Mouse (Mus musculus): ENCODE measurements at regions not wholly inside any gene's neighbourhood (a gene's known extent, or its start where the extent isn't known, plus 50 kb on each side); places are given as distances from the start of the nearest gene placed in this dataset.
A peak's percentile ranks its signal among the peaks of the same experiment; 100 is the strongest.
"Not testable (repeated sequence)": the region's sequence is repeated elsewhere in the genome, so short reads cannot be mapped to it uniquely, and the experiment has no call there.

GRCm38 (mm10) chr17:3006662-3007061 lies 108.1 kb upstream of the Scaf8 start:
- peak in 1 of 2 experiments; percentile 4 for DNase-seq (ENCODE audit: low spot score in 2 of 2)

GRCm38 (mm10) chr17:3007234-3007633 lies 107.5 kb upstream of the Scaf8 start:
- peak in 1 of 2 experiments; percentile 2 for DNase-seq (ENCODE audit: low spot score in 2 of 2)

DNA sequence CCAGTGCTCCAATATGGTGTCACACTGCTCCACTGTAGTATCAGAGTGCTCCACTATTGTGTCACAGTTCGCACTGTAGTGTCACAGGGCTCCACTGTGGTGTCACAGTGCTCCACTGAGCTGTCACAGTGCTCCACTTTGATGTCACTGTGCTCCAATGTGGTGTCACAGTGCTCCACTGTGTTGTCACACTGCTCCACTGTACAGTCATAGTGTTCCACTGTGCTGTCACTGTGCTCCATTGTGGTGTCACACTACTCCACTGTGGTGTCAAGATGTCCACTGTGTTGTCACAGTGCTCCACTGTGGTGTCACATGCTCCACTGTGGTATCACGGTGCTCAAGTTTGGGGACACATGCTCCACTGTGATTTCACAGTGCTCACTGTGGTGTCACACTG lies 104.8 kb upstream of the Scaf8 start:
- DNase-seq (ENCODE audit: low spot score in 2 of 2) = peak in 1 of 2 experiments; percentile 3

GRCm38 (mm10) chr17:3012045-3012444 lies 102.7 kb upstream of the Scaf8 start:
- DNase-seq (ENCODE audit: low spot score in 2 of 2) = no peak

- peak in 1 of 2 experiments; percentile 3 for DNase-seq (ENCODE audit: low spot score in 2 of 2)
Observed at GRCm38 (mm10) chr17:3019631-3020391, 95.0 kb upstream of the Scaf8 start.

DNA sequence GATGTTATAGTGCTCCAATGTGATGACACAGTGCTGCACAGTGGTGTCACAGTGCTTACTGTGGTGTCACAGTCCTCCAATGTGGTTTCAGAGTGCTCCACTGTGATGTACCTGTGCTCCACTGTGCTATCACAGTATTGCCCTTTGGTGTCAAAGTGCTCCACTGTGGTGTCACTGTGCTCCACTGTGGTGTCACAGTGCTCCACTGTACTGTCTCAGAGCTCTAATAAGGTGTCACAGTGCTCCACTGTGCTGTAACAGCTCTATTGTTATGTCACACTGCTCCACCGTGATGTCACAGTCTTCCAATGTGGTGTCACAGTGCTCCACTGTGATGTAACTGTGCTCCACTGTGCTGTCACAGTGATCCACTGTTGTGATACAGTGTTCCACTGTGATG lies 94.4 kb upstream of the Scaf8 start:
- peak in 1 of 2 experiments; percentile 3 for DNase-seq (ENCODE audit: low spot score in 2 of 2)

- DNase-seq (ENCODE audit: low spot score in 2 of 2) = peak in 1 of 2 experiments; percentile 3
Observed at GRCm38 (mm10) chr17:3022245-3022935, 92.4 kb upstream of the Scaf8 start.

- not testable (repeated sequence) for DNase-seq (ENCODE audit: low spot score in 2 of 2)
Observed at GRCm38 (mm10) chr17:3022936-3023247, 91.9 kb upstream of the Scaf8 start.

DNA sequence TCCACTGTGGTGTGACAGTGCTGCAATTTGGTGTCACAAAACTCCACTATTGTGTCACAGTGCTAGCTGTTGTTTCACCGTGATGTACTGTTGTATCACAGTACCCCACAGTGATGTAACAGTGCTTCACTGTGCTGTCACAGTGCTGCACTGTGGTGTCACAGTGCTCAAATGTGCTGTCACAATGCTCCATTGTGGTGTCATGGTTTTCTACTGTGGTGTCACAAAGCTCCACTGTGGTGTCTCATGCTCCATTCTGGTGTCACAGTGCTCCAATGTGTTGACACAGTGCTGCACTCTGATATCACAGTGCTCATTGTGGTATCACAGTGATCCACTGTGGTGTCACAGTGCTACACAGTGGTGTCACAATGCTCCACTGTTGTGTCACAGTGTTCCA lies 91.3 kb upstream of the Scaf8 start:
- DNase-seq (ENCODE audit: low spot score in 2 of 2) = peak in 1 of 2 experiments; percentile 3

DNA sequence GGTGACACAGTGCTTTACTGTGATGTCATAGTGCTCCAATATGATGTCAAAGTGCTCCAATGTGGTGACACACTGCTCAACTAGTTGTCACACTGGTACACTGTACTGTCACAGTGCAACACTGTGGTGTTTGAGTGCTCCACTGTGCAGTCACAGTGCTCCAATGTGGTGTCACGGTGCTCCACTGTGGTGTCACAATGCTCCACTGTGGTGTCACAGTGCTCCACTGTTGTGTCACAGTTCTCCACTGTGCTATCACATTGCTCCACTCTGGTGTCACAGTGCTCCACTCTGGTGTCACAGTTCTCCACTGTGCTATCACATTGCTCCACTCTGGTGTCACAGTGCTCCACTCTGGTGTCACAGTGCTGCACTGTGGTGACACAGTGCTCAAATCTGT lies 87.9 kb upstream of the Scaf8 start:
- peak in 1 of 2 experiments; percentile 5 for DNase-seq (ENCODE audit: low spot score in 2 of 2)

- DNase-seq (ENCODE audit: low spot score in 2 of 2) = no peak
Observed at GRCm38 (mm10) chr17:3027376-3027775, 87.4 kb upstream of the Scaf8 start.

DNA sequence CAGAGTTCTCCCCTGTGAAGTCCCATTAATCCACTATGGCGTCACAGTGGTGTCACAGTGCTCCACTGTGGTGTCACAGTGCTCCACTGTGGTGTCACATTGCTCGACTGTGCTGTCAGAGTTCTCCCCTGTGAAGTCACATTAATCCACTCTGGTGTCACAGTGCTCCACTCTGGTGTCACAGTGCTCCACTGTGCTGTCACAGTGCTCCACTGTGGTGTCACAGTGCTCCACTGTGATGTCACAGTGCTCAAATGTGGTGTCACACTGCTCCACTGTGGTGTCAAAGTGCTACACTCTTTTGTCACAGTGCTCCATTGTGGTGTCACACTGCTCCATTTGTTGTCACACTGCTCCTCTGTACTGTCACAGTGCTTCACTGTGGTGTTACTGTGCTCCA lies 85.0 kb upstream of the Scaf8 start:
- DNase-seq (ENCODE audit: low spot score in 2 of 2) = not testable (repeated sequence)

GRCm38 (mm10) chr17:3035099-3035498 lies 79.7 kb upstream of the Scaf8 start:
- no peak for DNase-seq (ENCODE audit: low spot score in 2 of 2)

- DNase-seq (ENCODE audit: low spot score in 2 of 2) = no peak
Observed at GRCm38 (mm10) chr17:3037145-3037870, 77.5 kb upstream of the Scaf8 start.

DNA sequence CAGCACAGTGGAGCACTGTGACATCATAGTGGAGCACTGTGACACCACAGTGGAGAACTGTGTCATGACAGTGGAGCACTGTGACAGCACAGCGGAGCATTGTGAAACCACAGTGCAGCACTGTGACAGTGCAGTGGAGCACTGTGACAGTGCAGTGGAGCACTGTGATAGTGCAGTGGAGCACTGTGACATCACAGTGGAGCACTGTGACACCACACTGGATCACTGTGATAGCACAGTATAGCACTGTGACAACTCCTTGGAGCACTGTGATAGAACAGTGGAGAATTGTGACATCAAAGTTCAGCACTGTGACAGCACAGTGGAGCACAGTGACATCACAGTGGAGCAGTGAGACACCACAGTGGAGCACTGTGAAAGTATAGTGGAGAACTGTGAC lies 76.7 kb upstream of the Scaf8 start:
- no peak for DNase-seq (ENCODE audit: low spot score in 2 of 2)

- not testable (repeated sequence) for DNase-seq (ENCODE audit: low spot score in 2 of 2)
Observed at GRCm38 (mm10) chr17:3044520-3044919, 70.3 kb upstream of the Scaf8 start.

GRCm38 (mm10) chr17:3053859-3054258 lies 60.9 kb upstream of the Scaf8 start:
- DNase-seq (ENCODE audit: low spot score in 2 of 2) = not testable (repeated sequence)

GRCm38 (mm10) chr17:3054848-3055247 lies 59.9 kb upstream of the Scaf8 start:
- not testable (repeated sequence) for DNase-seq (ENCODE audit: low spot score in 2 of 2)

GRCm38 (mm10) chr17:3055376-3055775 lies 59.4 kb upstream of the Scaf8 start:
- DNase-seq (ENCODE audit: low spot score in 2 of 2) = not testable (repeated sequence)

DNA sequence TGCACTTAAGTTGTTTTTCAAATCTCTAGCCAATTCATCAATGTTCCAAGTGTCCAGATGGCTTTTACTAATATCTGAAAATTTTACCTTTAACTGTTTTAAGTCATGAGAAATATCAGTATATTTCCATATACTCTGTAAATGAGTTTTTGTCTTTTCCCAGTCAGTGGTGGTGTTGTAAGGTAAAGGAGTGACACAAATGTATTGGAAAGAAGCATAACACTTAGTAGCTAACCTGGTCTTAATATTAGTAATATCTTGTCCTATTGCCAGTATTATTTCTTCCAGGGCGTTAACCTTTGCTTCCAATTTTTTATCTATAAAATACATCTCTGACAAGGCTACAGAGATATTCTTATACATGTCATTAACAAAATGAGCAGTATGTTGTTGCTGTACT lies 51.4 kb upstream of the Scaf8 start:
- DNase-seq (ENCODE audit: low spot score in 2 of 2) = not testable (repeated sequence)

All from spleen, postnatal 14 days (tissue).